Mouse (Mus musculus): ENCODE measurements around the gene Il27ra. TPM values are rescaled to one million over a fixed set of nuclear protein-coding genes. Genes with fewer than 3 reads are reported as not detected.
A peak's percentile ranks its signal among the peaks of the same experiment; 100 is the strongest.

The Il27ra gene
- polyA plus RNA-seq, 1 experiment from 2014 or later, result 2.9 TPM

DNA sequence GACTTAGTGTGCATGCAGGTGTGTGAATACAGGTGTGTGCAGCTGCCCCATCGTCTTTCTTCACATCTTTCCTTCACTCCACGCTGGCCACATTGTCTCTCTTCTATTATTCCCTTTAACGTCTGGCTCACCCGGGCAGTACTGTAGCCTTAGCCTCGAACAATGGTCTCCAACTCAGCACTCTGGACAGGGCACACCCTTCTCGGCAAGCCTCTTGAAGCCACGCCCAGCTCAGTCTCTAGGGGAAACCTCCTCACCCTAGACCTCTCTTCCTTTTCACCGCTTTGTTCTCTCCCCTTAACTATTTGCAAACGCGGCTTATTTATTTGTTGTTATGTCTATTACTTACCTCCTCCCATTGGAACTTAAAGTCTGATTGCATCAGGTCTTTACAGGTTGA lies 14.9 kb downstream of the Il27ra start:
- no peak overlapping the region for H3K4me3 ChIP-seq (ENCODE audit: low read length)
- ATAC-seq (ENCODE audit: low FRiP score, low TSS enrichment), result no peak
- no peaks in the 10 kb centered on the region; the same call in 1 of the 2 replicates for H3K27me3 ChIP-seq (ENCODE audit: insufficient read depth, low read length)
- H3K9me3 ChIP-seq (ENCODE audit: low read length), result no peaks in the 10 kb centered on the region
- H3K36me3 ChIP-seq (ENCODE audit: insufficient read depth, low read length), result no peaks in the 10 kb centered on the region; the same call in 1 of the 2 replicates
- no peak overlapping the region for H3K4me2 ChIP-seq (replicated peaks; ENCODE audit: low read depth, low read length)
- 24% methylated on average over 10 of the region's 10 CpGs for WGBS
- no peak overlapping the region for H3K9ac ChIP-seq (replicated peaks; ENCODE audit: low read length)
- no peak overlapping the region for H3K27ac ChIP-seq (ENCODE audit: low read length)
- H3K4me1 ChIP-seq (ENCODE audit: insufficient read depth, low read length), result peaks cover 30% of the 10 kb centered on the region

DNA sequence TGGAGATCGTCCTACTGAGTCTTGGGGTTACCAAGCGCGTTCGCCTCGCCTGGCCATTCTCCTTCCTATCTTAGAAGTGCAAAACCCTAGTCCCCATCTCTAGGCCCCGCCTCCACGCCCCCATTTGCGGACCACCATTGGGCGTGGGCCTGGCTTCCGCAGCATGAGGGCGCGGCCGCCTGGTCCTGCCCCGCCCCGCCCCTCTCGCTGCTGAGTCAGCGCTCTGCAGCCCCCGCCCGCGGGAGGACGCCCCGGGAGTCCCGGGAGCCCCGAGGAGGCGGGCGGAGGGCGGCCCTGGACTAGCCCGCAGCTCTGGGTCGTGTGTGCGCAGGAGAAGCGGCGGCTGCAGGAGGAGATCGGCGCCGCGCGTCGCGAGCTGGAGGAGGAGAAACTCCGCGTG lies 16.5 kb downstream of the Il27ra start:
- no peaks in the 10 kb centered on the region; the same call in 1 of the 2 replicates for H3K36me3 ChIP-seq (ENCODE audit: insufficient read depth, low read length)
- H3K4me3 ChIP-seq (ENCODE audit: low read length), result peak overlapping the region; percentile 54
- H3K4me1 ChIP-seq (ENCODE audit: insufficient read depth, low read length), result peaks cover 46% of the 10 kb centered on the region
- no peak overlapping the region for H3K27ac ChIP-seq (ENCODE audit: low read length)
- H3K9ac ChIP-seq (replicated peaks; ENCODE audit: low read length), result peak overlapping the region; percentile 63
- WGBS, result 2% methylated on average over 40 of the region's 41 CpGs
- peak overlapping the region; percentile 77 for H3K4me2 ChIP-seq (replicated peaks; ENCODE audit: low read depth, low read length)
- no peaks in the 10 kb centered on the region for H3K9me3 ChIP-seq (ENCODE audit: low read length)
- ATAC-seq (ENCODE audit: low FRiP score, low TSS enrichment), result peak; percentile 46
- H3K27me3 ChIP-seq (ENCODE audit: insufficient read depth, low read length), result peaks cover 3% of the 10 kb centered on the region; the same call in 1 of the 2 replicates

DNA sequence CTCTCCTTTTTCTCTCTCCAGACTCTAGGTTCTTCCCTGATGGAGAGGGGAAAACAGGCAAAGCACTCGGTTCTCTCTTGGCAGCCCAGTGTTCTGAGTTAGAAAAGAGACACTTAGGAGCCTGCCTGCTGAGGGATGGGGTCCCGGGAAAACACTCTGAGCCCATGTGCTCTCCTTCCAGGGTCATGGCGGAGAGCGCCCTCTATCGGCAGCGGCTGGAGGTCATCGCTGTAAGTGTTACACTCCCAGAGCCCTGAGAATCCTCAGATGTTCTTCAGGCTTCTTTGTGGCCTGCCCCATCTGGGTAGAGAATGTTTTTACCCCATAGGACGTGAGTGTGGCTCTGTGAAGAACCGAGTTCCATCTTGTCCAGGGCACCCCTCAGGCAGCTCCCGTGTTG lies 18.2 kb downstream of the Il27ra start:
- H3K4me2 ChIP-seq (replicated peaks; ENCODE audit: low read depth, low read length), result 0 out of 2 replicates have a peak overlapping the region, but pooled peaks have one; percentile 16
- no peaks in the 10 kb centered on the region; the same call in 1 of the 2 replicates for H3K36me3 ChIP-seq (ENCODE audit: insufficient read depth, low read length)
- H3K4me3 ChIP-seq (ENCODE audit: low read length), result no peak overlapping the region
- peaks cover 3% of the 10 kb centered on the region; the same call in 1 of the 2 replicates for H3K27me3 ChIP-seq (ENCODE audit: insufficient read depth, low read length)
- no peak overlapping the region for H3K9ac ChIP-seq (replicated peaks; ENCODE audit: low read length)
- H3K27ac ChIP-seq (ENCODE audit: low read length), result peak overlapping the region; percentile 39; the same call in 1 of the 2 replicates
- H3K4me1 ChIP-seq (ENCODE audit: insufficient read depth, low read length), result peaks cover 46% of the 10 kb centered on the region
- H3K9me3 ChIP-seq (ENCODE audit: low read length), result no peaks in the 10 kb centered on the region
- WGBS, result 11% methylated on average over 10 of the region's 10 CpGs
- ATAC-seq (ENCODE audit: low FRiP score, low TSS enrichment), result no peak

DNA sequence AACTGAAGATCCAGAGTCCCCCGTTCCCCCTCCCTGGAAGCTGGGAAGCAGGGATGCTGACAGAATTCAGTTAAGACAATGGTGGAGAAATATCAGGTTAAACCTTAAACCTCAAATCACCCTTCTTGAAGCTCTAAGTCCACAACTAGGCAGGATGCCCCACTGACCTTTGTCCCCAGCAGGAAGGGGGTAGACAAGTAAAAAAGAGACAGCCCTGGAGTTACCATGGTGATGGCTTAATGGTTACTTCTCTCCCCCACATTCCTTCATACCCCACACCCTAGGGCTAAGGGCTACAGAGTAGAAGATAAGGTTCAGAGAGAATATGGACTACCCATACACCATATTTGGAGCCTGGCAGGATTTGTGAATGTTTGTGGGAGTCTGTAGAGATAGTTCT lies 18.8 kb downstream of the Il27ra start:
- Histone ChIP-seq H3K9ac (replicated peaks; ENCODE audit: low read length) (peak overlapping the region; percentile 44), H3K4me2 (replicated peaks; ENCODE audit: low read depth, low read length) (peak overlapping the region; percentile 61), H3K27ac (ENCODE audit: low read length) (peak overlapping the region; percentile 39; the same call in 1 of the 2 replicates), H3K4me1 (ENCODE audit: insufficient read depth, low read length) (peaks cover 46% of the 10 kb centered on the region), H3K9me3 (ENCODE audit: low read length) (no peaks in the 10 kb centered on the region), H3K4me3 (ENCODE audit: low read length) (peak overlapping the region; percentile 16; the same call in 1 of the 2 replicates), H3K36me3 (ENCODE audit: insufficient read depth, low read length) (no peaks in the 10 kb centered on the region; the same call in 1 of the 2 replicates), H3K27me3 (ENCODE audit: insufficient read depth, low read length) (peaks cover 3% of the 10 kb centered on the region; the same call in 1 of the 2 replicates)
- 25% methylated on average over 1 of the region's 1 CpGs for WGBS
- peak; percentile 26 for ATAC-seq (ENCODE audit: low FRiP score, low TSS enrichment)

DNA sequence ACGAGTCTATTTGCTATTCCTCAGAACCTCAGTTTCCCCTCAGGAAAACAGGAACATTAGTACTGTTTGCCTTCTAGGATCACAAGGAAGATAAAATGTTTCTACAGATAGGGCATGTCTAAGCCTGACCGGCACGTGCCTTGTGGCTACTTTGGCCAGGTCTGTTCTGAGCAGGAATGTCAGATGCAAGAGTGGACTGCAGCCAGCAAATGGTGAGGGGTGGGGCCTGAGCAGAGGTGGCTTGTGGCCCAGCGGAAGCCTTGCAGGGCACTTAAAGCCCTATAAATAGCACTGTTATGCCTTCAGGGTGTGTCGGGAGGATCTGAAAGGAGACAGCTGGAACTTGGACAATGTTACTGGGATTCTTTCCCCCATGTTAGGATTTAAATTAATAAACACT lies 19.3 kb downstream of the Il27ra start:
- Histone ChIP-seq H3K27ac (ENCODE audit: low read length) (peak overlapping the region; percentile 64; the same call in 1 of the 2 replicates), H3K4me1 (ENCODE audit: insufficient read depth, low read length) (peaks cover 46% of the 10 kb centered on the region), H3K9ac (replicated peaks; ENCODE audit: low read length) (peak overlapping the region; percentile 44), H3K36me3 (ENCODE audit: insufficient read depth, low read length) (no peaks in the 10 kb centered on the region; the same call in 1 of the 2 replicates), H3K4me2 (replicated peaks; ENCODE audit: low read depth, low read length) (peak overlapping the region; percentile 61), H3K9me3 (ENCODE audit: low read length) (no peaks in the 10 kb centered on the region), H3K27me3 (ENCODE audit: insufficient read depth, low read length) (peaks cover 3% of the 10 kb centered on the region; the same call in 1 of the 2 replicates), H3K4me3 (ENCODE audit: low read length) (peak overlapping the region; percentile 16; the same call in 1 of the 2 replicates)
- WGBS, result 6% methylated on average over 5 of the region's 5 CpGs
- ATAC-seq (ENCODE audit: low FRiP score, low TSS enrichment), result peak; percentile 36; the same call in 1 of the 2 replicates

DNA sequence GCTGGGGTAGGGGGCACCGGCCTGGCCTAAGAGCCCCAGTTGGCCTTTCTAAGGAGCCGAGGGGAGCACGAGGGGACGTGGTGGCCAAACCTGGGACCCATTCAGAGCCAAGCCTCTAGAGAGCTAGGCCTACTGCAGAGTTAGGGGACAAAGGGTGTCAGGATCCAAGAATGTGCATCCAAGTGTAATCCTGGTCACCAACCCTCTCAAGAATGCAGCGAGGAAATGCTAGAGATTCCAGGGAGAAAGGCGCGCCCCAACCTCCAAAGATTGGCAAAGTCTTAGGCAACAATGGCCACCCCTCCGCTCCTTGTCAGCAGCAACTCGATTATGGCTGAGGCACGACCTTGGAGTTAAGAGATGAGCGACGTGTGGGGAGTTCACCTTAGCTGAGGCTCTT lies 20.8 kb downstream of the Il27ra start:
- peak; percentile 9 for ATAC-seq (ENCODE audit: low FRiP score, low TSS enrichment)
- Histone ChIP-seq H3K4me3 (ENCODE audit: low read length) (peak overlapping the region; percentile 44), H3K36me3 (ENCODE audit: insufficient read depth, low read length) (no peaks in the 10 kb centered on the region), H3K4me1 (ENCODE audit: insufficient read depth, low read length) (peaks cover 46% of the 10 kb centered on the region), H3K9ac (replicated peaks; ENCODE audit: low read length) (peak overlapping the region; percentile 74), H3K9me3 (ENCODE audit: low read length) (no peaks in the 10 kb centered on the region), H3K27me3 (ENCODE audit: insufficient read depth, low read length) (peaks cover 3% of the 10 kb centered on the region; the same call in 1 of the 2 replicates), H3K4me2 (replicated peaks; ENCODE audit: low read depth, low read length) (peak overlapping the region; percentile 61), H3K27ac (ENCODE audit: low read length) (peak overlapping the region; percentile 91)
- WGBS, result 32% methylated on average over 12 of the region's 12 CpGs

DNA sequence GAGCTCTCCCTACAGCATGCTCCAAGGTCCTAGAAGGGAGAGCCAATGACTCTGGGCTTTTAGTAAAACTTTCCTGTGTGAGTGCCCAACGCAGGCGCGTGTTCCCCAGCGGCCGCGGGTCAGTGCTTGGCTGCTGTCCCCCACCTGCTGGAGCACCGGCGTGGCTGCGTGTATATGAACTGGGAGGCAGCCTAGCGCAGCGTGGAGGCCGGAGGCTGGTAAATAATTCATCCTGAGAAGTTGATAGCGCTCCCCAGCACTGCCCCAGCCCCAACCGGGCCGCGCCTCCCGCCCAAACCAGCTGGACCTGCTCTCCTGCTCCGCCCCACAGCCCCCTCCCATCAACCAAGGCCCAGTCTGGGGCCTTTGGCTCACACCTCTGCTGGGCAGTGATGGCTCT lies 21.3 kb downstream of the Il27ra start, which contains the start of gene Palm3:
Gene Palm3 (plus strand): TSS at position 376 of the 400 bp plus-strand sequence.
- Histone ChIP-seq H3K9me3 (ENCODE audit: low read length) (no peaks in the 10 kb centered on the region), H3K27ac (ENCODE audit: low read length) (peak within 1 kb of the TSS; percentile 91), H3K27me3 (ENCODE audit: insufficient read depth, low read length) (0 out of 2 replicates have a peak, but pooled peaks cover 3% of the 10 kb centered on the region), H3K36me3 (ENCODE audit: insufficient read depth, low read length) (no peaks in the 10 kb centered on the region), H3K9ac (replicated peaks; ENCODE audit: low read length) (peak within 1 kb of the TSS; percentile 74), H3K4me1 (ENCODE audit: insufficient read depth, low read length) (peaks cover 42% of the 10 kb centered on the region), H3K4me3 (ENCODE audit: low read length) (peak within 1 kb of the TSS; percentile 44), H3K4me2 (replicated peaks; ENCODE audit: low read depth, low read length) (peak within 1 kb of the TSS; percentile 61)
- 4% methylated on average over 18 of the region's 18 CpGs for WGBS
- ATAC-seq (ENCODE audit: low FRiP score, low TSS enrichment), result peak; percentile 91

GRCm38 (mm10) chr8:84019738-84020137 lies 22.7 kb downstream of the Il27ra start:
- Histone ChIP-seq H3K27ac (ENCODE audit: low read length) (no peak overlapping the region), H3K4me2 (replicated peaks; ENCODE audit: low read depth, low read length) (no peak overlapping the region), H3K9me3 (ENCODE audit: low read length) (no peaks in the 10 kb centered on the region), H3K27me3 (ENCODE audit: insufficient read depth, low read length) (0 out of 2 replicates have a peak, but pooled peaks cover 3% of the 10 kb centered on the region), H3K4me3 (ENCODE audit: low read length) (no peak overlapping the region), H3K9ac (replicated peaks; ENCODE audit: low read length) (no peak overlapping the region), H3K4me1 (ENCODE audit: insufficient read depth, low read length) (peaks cover 32% of the 10 kb centered on the region), H3K36me3 (ENCODE audit: insufficient read depth, low read length) (no peaks in the 10 kb centered on the region)
- no peak for ATAC-seq (ENCODE audit: low FRiP score, low TSS enrichment)
- 79% methylated on average over 9 of the region's 9 CpGs for WGBS

DNA sequence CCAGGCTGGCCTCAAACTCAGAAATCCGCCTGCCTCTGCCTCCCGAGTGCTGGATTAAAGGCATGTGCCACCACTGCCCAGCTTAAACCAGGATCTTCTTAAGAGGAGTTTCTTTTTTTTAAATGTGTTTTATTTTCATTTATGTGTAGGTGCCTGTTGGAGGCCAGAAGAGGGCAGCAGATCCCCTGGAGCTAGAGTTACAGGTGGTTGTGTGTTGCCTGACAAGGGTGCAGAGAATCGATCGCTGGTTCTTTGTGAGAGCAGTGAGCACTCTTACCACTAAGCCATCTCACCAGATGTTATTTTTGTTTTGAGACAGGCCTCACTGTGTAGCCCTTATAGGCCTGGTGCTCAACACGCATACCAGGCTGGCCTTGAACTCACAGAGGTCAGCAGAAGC lies 26.6 kb downstream of the Il27ra start:
- H3K36me3 ChIP-seq (ENCODE audit: insufficient read depth, low read length), result no peaks in the 10 kb centered on the region
- peaks cover 16% of the 10 kb centered on the region for H3K4me1 ChIP-seq (ENCODE audit: insufficient read depth, low read length)
- WGBS, result 92% methylated on average over 5 of the region's 5 CpGs
- H3K4me2 ChIP-seq (replicated peaks; ENCODE audit: low read depth, low read length), result no peak overlapping the region
- no peak for ATAC-seq (ENCODE audit: low FRiP score, low TSS enrichment)
- H3K4me3 ChIP-seq (ENCODE audit: low read length), result no peak overlapping the region
- H3K9me3 ChIP-seq (ENCODE audit: low read length), result no peaks in the 10 kb centered on the region
- no peak overlapping the region for H3K9ac ChIP-seq (replicated peaks; ENCODE audit: low read length)
- H3K27ac ChIP-seq (ENCODE audit: low read length), result no peak overlapping the region
- H3K27me3 ChIP-seq (ENCODE audit: insufficient read depth, low read length), result peaks cover 27% of the 10 kb centered on the region

GRCm38 (mm10) chr8:84012499-84013165 lies 29.8 kb downstream of the Il27ra start:
- Histone ChIP-seq H3K27ac (ENCODE audit: low read length) (peak overlapping the region; percentile 27; the same call in 1 of the 2 replicates), H3K27me3 (ENCODE audit: insufficient read depth, low read length) (peaks cover 36% of the 10 kb centered on the region), H3K36me3 (ENCODE audit: insufficient read depth, low read length) (no peaks in the 10 kb centered on the region), H3K4me1 (ENCODE audit: insufficient read depth, low read length) (peaks cover 25% of the 10 kb centered on the region), H3K4me2 (replicated peaks; ENCODE audit: low read depth, low read length) (peak overlapping the region; percentile 82), H3K9ac (replicated peaks; ENCODE audit: low read length) (peak overlapping the region; percentile 59), H3K9me3 (ENCODE audit: low read length) (no peaks in the 10 kb centered on the region), H3K4me3 (ENCODE audit: low read length) (peak overlapping the region; percentile 59)
- ATAC-seq (ENCODE audit: low FRiP score, low TSS enrichment), result peak; percentile 49
- 8% methylated on average over 35 of the region's 35 CpGs for WGBS
